Mouse (Mus musculus): ENCODE results near the gene Olfr202.
"Not testable (repeated sequence)": the region's sequence is repeated elsewhere in the genome, so short reads cannot be mapped to it uniquely, and the experiment has no call there.

The Olfr202 gene

DNA sequence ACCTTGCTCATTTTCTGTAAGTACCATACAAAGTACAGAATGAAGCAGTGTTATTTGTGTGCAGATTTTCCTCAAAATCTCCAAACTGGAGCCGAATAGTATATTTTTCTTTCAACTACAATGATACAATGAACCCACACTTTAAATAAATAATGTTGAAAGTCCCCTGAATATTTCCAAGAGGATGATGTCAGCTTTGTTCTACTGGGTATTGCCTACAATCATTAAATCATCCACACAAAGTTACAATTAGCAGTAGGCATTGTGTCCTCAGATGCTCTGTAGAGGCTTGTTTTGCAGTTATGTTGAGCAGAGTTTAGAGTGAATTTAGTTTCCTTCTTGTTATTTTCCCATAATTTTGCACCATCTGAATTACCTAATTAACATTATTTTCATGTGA lies at the start of gene Olfr202:
Gene Olfr202 (minus strand): TSS at position 101 of the 400 bp plus-strand sequence.
- no peak for DNase-seq (ENCODE audit: low spot score)

DNA sequence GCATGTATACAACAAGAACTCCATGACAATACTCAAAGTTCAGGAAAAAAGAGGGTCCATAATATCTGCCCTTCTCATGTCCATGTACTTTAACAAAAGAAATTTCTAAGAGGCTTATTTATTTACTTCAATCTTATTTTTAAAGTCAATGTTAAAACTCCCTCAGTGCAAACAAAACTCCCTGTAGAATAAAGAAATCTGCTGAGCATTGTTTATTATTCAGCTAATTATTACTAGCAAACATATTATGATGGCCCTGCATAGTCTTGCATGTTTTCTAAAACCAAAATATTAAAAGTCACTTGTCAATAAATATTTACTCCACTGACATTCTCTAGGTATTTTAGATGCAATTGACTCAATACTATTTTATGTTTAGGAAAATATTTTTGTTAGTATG lies 44.4 kb upstream of the Olfr202 start, which contains the start of gene Olfr205:
Gene Olfr205 (minus strand): TSS at position 101 of the 400 bp plus-strand sequence.
- no peak for DNase-seq (ENCODE audit: low spot score)

DNA sequence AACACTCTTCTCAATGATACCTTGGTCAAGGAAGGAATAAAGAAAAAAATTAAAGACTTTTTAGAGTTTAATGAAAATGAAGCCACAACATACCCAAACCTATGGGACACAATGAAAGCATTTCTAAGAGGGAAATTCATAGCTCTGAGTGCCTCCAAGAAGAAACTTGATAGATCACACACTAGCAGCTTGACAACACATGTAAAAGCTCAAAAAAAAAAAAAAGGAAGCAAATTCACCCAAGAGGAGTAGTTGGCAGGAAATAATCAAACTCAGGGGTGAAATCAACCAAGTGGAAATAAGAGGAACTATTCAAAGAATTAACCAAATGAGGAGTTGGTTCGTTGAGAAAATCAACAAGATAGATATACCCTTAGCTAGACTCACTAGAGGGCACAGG lies 36.7 kb upstream of the Olfr202 start:
- DNase-seq (ENCODE audit: low spot score): not testable (repeated sequence)

DNA sequence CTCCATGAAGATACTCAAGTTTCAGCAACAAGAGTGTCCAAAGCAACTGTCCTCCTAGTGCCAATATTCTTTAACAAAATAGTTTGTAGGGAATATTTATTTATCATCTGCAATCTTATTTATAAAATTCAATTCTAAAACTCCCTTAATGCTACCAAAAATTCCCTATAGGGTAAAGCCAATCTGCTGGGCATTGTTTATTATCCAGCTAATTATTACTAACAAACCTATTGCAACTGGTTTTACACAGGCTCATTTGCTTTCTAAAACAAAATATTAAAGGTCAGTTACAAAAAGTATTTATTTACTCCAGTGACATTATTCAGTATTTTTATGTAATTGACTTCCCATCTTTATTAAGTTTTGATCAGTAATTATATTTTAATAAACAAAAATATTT lies 31.6 kb upstream of the Olfr202 start, which contains the start of gene Olfr204:
Gene Olfr204 (minus strand): TSS at position 101 of the 400 bp plus-strand sequence.
- no peak for DNase-seq (ENCODE audit: low spot score)

DNA sequence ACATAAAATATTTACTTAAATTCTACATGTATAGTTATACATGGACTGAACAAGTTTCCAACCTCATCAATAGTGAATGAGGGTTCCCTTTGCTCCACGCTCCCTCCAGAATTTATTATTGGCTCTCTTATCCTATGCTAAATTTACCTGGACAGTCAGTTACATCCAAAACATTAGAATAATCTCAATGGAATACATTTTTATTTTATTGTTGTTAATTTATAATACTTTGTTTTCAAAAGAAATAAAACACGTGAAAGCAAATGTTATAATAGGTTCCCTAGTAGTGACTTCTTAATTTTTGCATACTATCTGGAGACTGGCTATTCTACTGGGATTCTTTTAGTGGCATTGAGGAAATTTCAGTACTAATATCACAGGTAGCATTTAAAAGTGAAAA lies 12.0 kb upstream of the Olfr202 start, which contains the start of gene Olfr203:
Gene Olfr203 (plus strand): TSS at position 301 of the 400 bp plus-strand sequence.
- no peak for DNase-seq (ENCODE audit: low spot score)

DNA sequence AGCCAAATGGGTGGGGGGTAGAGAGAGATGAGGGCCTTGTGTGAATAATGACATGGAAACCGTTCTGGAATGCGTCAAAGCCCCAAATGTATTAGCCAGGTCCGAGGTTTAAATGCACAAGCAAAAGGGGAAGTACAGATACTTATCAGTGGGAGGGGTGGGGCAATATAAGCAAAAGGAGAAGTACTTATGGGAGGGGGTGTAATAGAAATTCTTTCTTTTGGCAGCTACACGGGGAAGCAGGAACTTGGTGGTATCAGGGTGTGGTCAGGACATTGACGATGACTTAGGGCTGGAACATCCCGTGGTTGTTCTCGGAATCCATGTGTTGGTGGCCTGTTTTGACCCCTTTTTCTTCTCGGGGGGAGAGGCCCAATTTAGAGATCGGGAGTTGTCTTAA lies 983 bp upstream of the Olfr202 start:
- not testable (repeated sequence) for DNase-seq (ENCODE audit: low spot score)

DNA sequence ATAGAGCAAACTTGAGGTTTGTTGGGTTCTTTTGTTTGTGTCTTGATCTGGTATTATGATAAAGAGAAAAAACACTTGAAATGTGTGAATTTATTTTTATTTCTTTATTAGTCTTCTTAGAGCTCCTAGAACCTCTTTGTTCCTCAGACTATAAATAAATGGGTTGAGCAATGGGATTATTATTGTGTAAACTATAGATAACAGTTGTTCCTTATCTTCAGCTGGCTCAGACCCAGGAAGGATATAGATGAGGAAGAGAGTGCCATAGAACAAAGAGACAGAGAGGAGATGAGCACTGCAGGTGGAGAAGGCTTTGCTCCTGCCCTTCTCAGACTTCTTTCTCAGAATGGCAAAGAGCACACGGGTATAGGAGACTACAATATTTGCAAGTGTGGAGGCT lies 3.1 kb downstream of the Olfr202 start:
- DNase-seq (ENCODE audit: low spot score): no peak

GRCm38 (mm10) chr16:59280542-59280941 lies 6.1 kb downstream of the Olfr202 start:
- no peak for DNase-seq (ENCODE audit: low spot score)

- not testable (repeated sequence) for DNase-seq (ENCODE audit: low spot score)
Measured at GRCm38 (mm10) chr16:59272532-59272931, 14.1 kb downstream of the Olfr202 start, which contains the start of gene Olfr201. Gene Olfr201 (minus strand): TSS chr16:59272632.

DNA sequence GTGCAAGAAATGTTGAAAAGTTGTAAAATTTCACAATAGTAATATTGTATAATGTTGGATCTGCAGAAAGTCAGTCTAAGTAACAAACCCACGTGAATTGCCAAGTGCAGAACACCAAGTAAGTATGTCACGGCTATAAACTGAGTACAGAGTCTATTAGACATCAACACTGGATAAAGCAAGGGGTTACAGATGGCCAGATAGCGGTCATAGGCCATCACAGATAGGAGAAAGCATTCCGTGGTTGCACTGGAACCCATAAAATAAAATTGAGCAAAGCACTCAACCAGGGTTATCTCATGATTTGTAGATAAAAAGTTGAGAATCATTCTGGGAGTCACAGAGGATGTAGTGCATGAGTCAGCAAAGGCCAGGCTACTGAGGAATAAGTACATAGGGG lies 17.5 kb downstream of the Olfr202 start:
- not testable (repeated sequence) for DNase-seq (ENCODE audit: low spot score)

DNA sequence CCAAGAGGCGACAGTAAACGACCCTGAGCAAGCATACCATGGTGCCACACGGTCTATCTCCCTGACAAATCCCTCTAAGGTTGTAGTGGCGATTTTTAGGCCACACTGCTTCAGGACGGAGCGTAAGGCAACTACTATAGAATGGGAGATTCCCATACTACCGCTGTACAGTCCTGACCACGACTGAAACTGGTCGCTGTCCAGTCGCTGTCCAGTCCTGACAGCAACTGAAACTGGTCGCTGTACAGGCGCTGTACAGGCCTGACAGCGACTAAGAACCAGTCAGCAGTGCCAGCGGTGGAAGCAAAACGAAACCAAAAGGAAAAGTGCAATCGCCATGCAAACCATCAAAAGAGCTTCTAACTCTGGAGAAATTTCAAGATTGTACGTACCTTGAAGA lies 36.9 kb downstream of the Olfr202 start:
- no peak for DNase-seq (ENCODE audit: low spot score)
